Mouse (Mus musculus) liver, postnatal 0 days (tissue): ENCODE measurements around the gene Cmtr1.

Experiments used
- CTCF ChIP-seq: sonication (generic); IDR thresholded peaks from 2 replicates; pipeline ENCODE4 v1.5.1; 2016; ENCODE audit warnings: antibody characterized with exemption, low read depth
- EP300 ChIP-seq: IDR thresholded peaks from 2 replicates; pipeline ENCODE4 v1.6.1; 2016; ENCODE audit warnings: antibody characterized with exemption, low read depth, mild to moderate bottlenecking

GRCm38 (mm10) chr17:29711745-29712431, 51.5 kb downstream of the Cmtr1 start:
- TF ChIP-seq EP300 (no peak), CTCF (no peak)
